In the genomic region with DNA sequence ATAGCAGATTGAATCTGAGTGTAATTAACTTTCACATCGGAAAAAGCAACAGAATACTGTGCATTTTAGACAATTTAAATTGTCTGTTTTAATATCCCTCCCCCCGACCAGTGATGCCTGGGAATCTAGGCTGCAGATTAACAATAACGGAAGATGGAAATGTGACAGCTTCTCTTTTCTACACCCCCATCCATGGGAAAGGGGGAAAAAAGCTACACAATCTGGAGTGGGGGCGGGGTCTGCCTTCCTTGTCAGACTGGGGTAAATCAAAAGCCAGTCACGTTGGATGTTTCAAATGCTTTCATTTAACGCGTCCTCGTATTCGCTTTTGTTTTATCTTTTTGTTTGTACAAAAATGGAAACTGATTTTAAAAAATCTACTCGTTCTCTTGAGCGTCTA, we compare ENCODE assay signal across 9 mouse cellular contexts. TPM values are rescaled to one million over a fixed set of nuclear protein-coding genes. Genes with fewer than 3 reads are reported as not detected.
DNase-seq lines count a peak whose midpoint lies in the region; ATAC-seq and TF ChIP-seq lines count a peak whose summit lies in the region.
"Had no signal": no experiment of that assay in that cellular context is flagged by ENCODE, and none has a peak within 500 bp of the region (broad histone marks: within the 10 kb centered on the region; RNA-seq: fewer than 3 reads in every experiment).

No protein-coding gene starts in this region.

- no peaks in the 10 kb centered on the region for H3K79me2 ChIP-seq in heart, adult 2 months (replicated peaks; ENCODE audit: control insufficient read depth, insufficient read depth, low read length)

- peak overlapping the region; percentile 72; the same call in 1 of the 2 replicates for H3K9ac ChIP-seq in heart, embryonic 11.5 days (ENCODE audit: low read depth, low read length)
- H3K9ac ChIP-seq in heart, adult 2 months (ENCODE audit: low read depth, low read length) = no peak overlapping the region
- peak overlapping the region; percentile 82 for H3K9ac ChIP-seq in forebrain, postnatal 0 days
- no peak overlapping the region for H3K9ac ChIP-seq in stomach, postnatal 0 days (ENCODE audit: low read length)

- peak overlapping the region; percentile 78 for H3K4me3 ChIP-seq in heart, embryonic 11.5 days (ENCODE audit: low read depth, low read length)
- H3K4me3 ChIP-seq in heart, adult 2 months = no peak overlapping the region
- H3K4me3 ChIP-seq in forebrain, postnatal 0 days (ENCODE audit: low read depth, low read length) = peak overlapping the region; percentile 91
- 0 out of 2 replicates have a peak overlapping the region, but pooled peaks have one; percentile 77 for H3K4me3 ChIP-seq in stomach, postnatal 0 days (ENCODE audit: low read depth, low read length)

- no peak for ATAC-seq in heart, embryonic 11.5 days (replicated peaks; ENCODE audit: insufficient number of reproducible peaks, low FRiP score, low TSS enrichment)
- peak; percentile 32; the same call in 1 of the 2 replicates for ATAC-seq in forebrain, postnatal 0 days
- ATAC-seq in stomach, postnatal 0 days (ENCODE audit: low FRiP score, low TSS enrichment) = no peak
- ATAC-seq in inflammation-experienced regulatory T-cells, adult 6 months = no peak

- no peaks in the 10 kb centered on the region for H3K36me3 ChIP-seq in heart, embryonic 11.5 days (ENCODE audit: control insufficient read depth, insufficient read depth, low read length)
- no peaks in the 10 kb centered on the region for H3K36me3 ChIP-seq in heart, adult 2 months (ENCODE audit: control insufficient read depth, insufficient read depth, low read length)
- H3K36me3 ChIP-seq in forebrain, postnatal 0 days (ENCODE audit: insufficient read depth) = no peaks in the 10 kb centered on the region
- no peaks in the 10 kb centered on the region for H3K36me3 ChIP-seq in stomach, postnatal 0 days (ENCODE audit: control insufficient read depth, insufficient read depth, low read length)

- 7% methylated on average over 11 of the region's 11 CpGs for WGBS in heart, embryonic 11.5 days (ENCODE audit: insufficient replicate concordance)
- 19% methylated on average over 11 of the region's 11 CpGs for WGBS in heart, adult 2 months
- 2% methylated on average over 11 of the region's 11 CpGs for WGBS in forebrain, postnatal 0 days
- WGBS in stomach, postnatal 0 days = 9% methylated on average over 11 of the region's 11 CpGs

- no peaks in the 10 kb centered on the region for H3K9me3 ChIP-seq in heart, embryonic 11.5 days (replicated peaks; ENCODE audit: control insufficient read depth, low read length)
- no peaks in the 10 kb centered on the region for H3K9me3 ChIP-seq in forebrain, postnatal 0 days (ENCODE audit: low read length)
- H3K9me3 ChIP-seq in stomach, postnatal 0 days (ENCODE audit: control insufficient read depth, low read length) = no peaks in the 10 kb centered on the region

- no peaks in the 10 kb centered on the region for H3K4me1 ChIP-seq in heart, embryonic 11.5 days (ENCODE audit: control insufficient read depth, insufficient read depth, low read length)
- no peaks in the 10 kb centered on the region for H3K4me1 ChIP-seq in heart, adult 2 months (ENCODE audit: control insufficient read depth, insufficient read depth, low read length)
- no peaks in the 10 kb centered on the region; the same call in 1 of the 2 replicates for H3K4me1 ChIP-seq in forebrain, postnatal 0 days (ENCODE audit: insufficient read depth)
- peaks cover 3% of the 10 kb centered on the region; the same call in 1 of the 2 replicates for H3K4me1 ChIP-seq in stomach, postnatal 0 days (replicated peaks; ENCODE audit: control insufficient read depth, insufficient read depth)

- no peak for TF ChIP-seq POLR2A in heart, adult 2 months (IDR thresholded peaks at IDR 0.05; ENCODE audit: insufficient read depth, low read depth, low read length)

- intact Hi-C loops in heart, adult 2 months (cut with DNase I) = no loop called here

- peak overlapping the region; percentile 92 for H3K4me2 ChIP-seq in heart, embryonic 11.5 days
- H3K4me2 ChIP-seq in forebrain, postnatal 0 days (ENCODE audit: low read depth) = peak overlapping the region; percentile 70
- H3K4me2 ChIP-seq in stomach, postnatal 0 days (replicated peaks; ENCODE audit: low read depth) = no peak overlapping the region; the same call in none of the 2 replicates

- no peak for TF ChIP-seq CTCF in heart, adult 2 months (IDR thresholded peaks at IDR 0.05)
- TF ChIP-seq CTCF in forebrain, postnatal 0 days (IDR thresholded peaks at IDR 0.05; ENCODE audit: low read depth) = no peak
- no peak for TF ChIP-seq CTCF in stomach, postnatal 0 days (IDR thresholded peaks at IDR 0.05; ENCODE audit: low read depth)

- DNase-seq in heart, adult 2 months = no peak
- DNase-seq in cerebellum, adult 11-12 months = peak; percentile 10
- DNase-seq in forebrain, postnatal 0 days = peak; percentile 80
- DNase-seq in layer of hippocampus, adult 11-12 months (ENCODE audit: low spot score) = peak; percentile 72
- DNase-seq in lung, postnatal 25 days (ENCODE audit: low spot score) = peak; percentile 2
- no peak for DNase-seq in stomach, postnatal 0 days (ENCODE audit: low spot score)

- no peak for TF ChIP-seq EP300 in heart, adult 2 months (IDR thresholded peaks at IDR 0.05; ENCODE audit: insufficient read depth, low read depth, low read length)
- no peak for TF ChIP-seq EP300 in stomach, postnatal 0 days (optimal IDR thresholded peaks at IDR 0.05)

- peaks cover 4% of the 10 kb centered on the region; the same call in 1 of the 2 replicates for H3K27me3 ChIP-seq in heart, embryonic 11.5 days (ENCODE audit: control insufficient read depth, insufficient read depth, low read length)
- H3K27me3 ChIP-seq in heart, adult 2 months (ENCODE audit: control insufficient read depth, insufficient read depth, low read length) = 0 out of 2 replicates have a peak, but pooled peaks cover 3% of the 10 kb centered on the region
- H3K27me3 ChIP-seq in forebrain, postnatal 0 days (ENCODE audit: insufficient read depth, low read length) = no peaks in the 10 kb centered on the region
- H3K27me3 ChIP-seq in stomach, postnatal 0 days (ENCODE audit: control insufficient read depth, insufficient read depth, low read length) = 0 out of 2 replicates have a peak, but pooled peaks cover 2% of the 10 kb centered on the region

- no peak overlapping the region for H3K27ac ChIP-seq in heart, embryonic 11.5 days (ENCODE audit: low read depth, low read length)
- H3K27ac ChIP-seq in heart, adult 2 months = no peak overlapping the region
- peak overlapping the region; percentile 95; the same call in 1 of the 2 replicates for H3K27ac ChIP-seq in forebrain, postnatal 0 days (ENCODE audit: low read depth, low read length)
- H3K27ac ChIP-seq in stomach, postnatal 0 days (replicated peaks) = no peak overlapping the region

RNA-seq across cellular contexts. Expression of a gene that starts 1.3 kb away (rescaled TPM):
- 0.86 and 1.2 TPM in 2 replicates for polyA plus RNA-seq in heart, embryonic 11.5 days (2014; fragmentation: Nextera tagmentation; extraction: Ambion mirVana)
- 1 to 10 TPM; 1.0 TPM for total RNA-seq in heart, adult 2 months (2021)
- polyA plus RNA-seq in heart, adult 2 months (2012; rRNA removed) = 0.86 and 1.4 TPM in 2 replicates
- 17.4 and 25.3 TPM in 2 replicates for total RNA-seq in forebrain, postnatal 0 days (2014; rRNA removed)
- 1.9 and 2.4 TPM in 2 replicates for polyA plus RNA-seq in forebrain, postnatal 0 days (2015; fragmentation: Nextera tagmentation; extraction: Ambion mirVana)
- 0.04 and 0.06 TPM in 2 replicates for polyA plus RNA-seq in stomach, postnatal 0 days (2015; fragmentation: Nextera tagmentation; extraction: Ambion mirVana)
- under 1 TPM in 2 of 3 experiments, not detected in 1; 0.05 to 0.06 TPM for polyA plus RNA-seq in inflammation-experienced regulatory T-cells, adult 6 months (2017; shearing (Covaris generic))
- total RNA-seq: MEL had no signal

RNA-seq across cellular contexts. Expression of a gene that starts 57.0 kb away (rescaled TPM):
- 0.84 and 1.1 TPM in 2 replicates for polyA plus RNA-seq in heart, embryonic 11.5 days (2014; fragmentation: Nextera tagmentation; extraction: Ambion mirVana)
- 1 to 10 TPM; 3.9 to 4.8 TPM for total RNA-seq in heart, adult 2 months (2021)
- 4.0 and 4.3 TPM in 2 replicates for polyA plus RNA-seq in heart, adult 2 months (2012; rRNA removed)
- 0.38 and 0.43 TPM in 2 replicates for total RNA-seq in forebrain, postnatal 0 days (2014; rRNA removed)
- polyA plus RNA-seq in forebrain, postnatal 0 days (2015; fragmentation: Nextera tagmentation; extraction: Ambion mirVana) = 0.74 and 0.78 TPM in 2 replicates
- 0.51 and 0.85 TPM in 2 replicates for polyA plus RNA-seq in stomach, postnatal 0 days (2015; fragmentation: Nextera tagmentation; extraction: Ambion mirVana)
- polyA plus RNA-seq in inflammation-experienced regulatory T-cells, adult 6 months (2017; shearing (Covaris generic)) = under 1 TPM in 2 of 3 experiments, not detected in 1; 0.32 to 0.74 TPM
- total RNA-seq: MEL had no signal

Comparison
In these comparisons a context has a peak if more than half of its experiments do, and no peak if none do; other contexts are left out.
1. H3K9ac ChIP-seq: peak in heart, embryonic 11.5 days (single experiment) and forebrain, postnatal 0 days (single experiment); none in heart, adult 2 months (single experiment) and stomach, postnatal 0 days (single experiment).
2. DNase-seq: peak in cerebellum, adult 11-12 months (single experiment), forebrain, postnatal 0 days (single experiment), layer of hippocampus, adult 11-12 months (single experiment) and lung, postnatal 25 days (single experiment); none in heart, adult 2 months (0 of 2) and stomach, postnatal 0 days (single experiment).